Mouse (Mus musculus) heart, postnatal 0 days (tissue): ENCODE measurements around the gene Bcr.

ENCODE experiments used
- CTCF ChIP-seq: IDR thresholded peaks from 2 replicates; pipeline ENCODE4 v1.5.1; 2016; ENCODE audit warnings: antibody characterized with exemption, control low read depth, low read depth
- EP300 ChIP-seq: IDR thresholded peaks from 2 replicates; pipeline ENCODE4 v1.6.1; 2016; ENCODE audit warnings: antibody characterized with exemption, low read depth

DNA sequence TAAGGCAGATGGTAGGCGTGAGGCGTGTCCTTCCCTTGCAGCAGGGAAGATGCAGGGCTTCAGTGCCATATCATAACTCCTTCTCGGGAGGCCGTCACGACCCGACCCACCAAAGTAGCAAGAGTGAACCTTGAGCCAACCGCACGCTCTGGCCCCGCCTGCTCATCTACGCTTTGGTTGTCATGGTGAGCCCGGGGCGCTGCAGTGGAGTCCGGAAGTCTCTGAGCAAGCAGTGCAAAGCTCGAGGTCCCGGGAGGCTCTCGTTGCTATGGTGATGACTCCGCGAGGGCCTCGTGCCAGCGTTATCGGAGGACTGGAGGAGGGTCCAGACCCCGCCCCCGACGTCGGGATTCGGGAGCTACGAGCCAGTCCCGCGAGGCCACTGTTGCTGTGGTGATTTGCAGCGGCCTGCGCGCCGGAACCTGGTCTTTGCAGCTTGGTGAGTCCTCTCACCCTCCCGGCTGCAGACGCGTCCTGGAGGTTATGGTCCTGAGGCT, 23.5 kb upstream of the Bcr start, which contains the start of gene Rab36:
- TF ChIP-seq CTCF (no peak), EP300 (no peak)
